Mouse (Mus musculus) MEL (cell line): ENCODE measurements around the gene Hmgb1. TPM values are rescaled to one million over a fixed set of nuclear protein-coding genes. Genes with fewer than 3 reads are reported as not detected.

Experiments
- DNase-seq: peaks from one replicate; pipeline ENCODE4 v3.0.0; 2011; ENCODE audit warnings: low read depth, low spot score
- H3K27ac ChIP-seq: 2 replicates; pipeline ENCODE4 v1.5.1; 2012; ENCODE audit warnings: low read depth, mild to moderate bottlenecking, control low read depth, low read length, moderate library complexity; ENCODE audit not compliant: control insufficient read depth
- H3K27me3 ChIP-seq, 2 experiments: fragments of 150-350 bp in 1 of 2; sonication (generic) in 1 of 2; 2 replicates each; pipeline ENCODE4 v1.6.1; 2012; ENCODE audit warnings: low read length in 2 of 2, mild to moderate bottlenecking in 2 of 2, improper control_type of control experiment in 1 of 2, moderate library complexity in 1 of 2; ENCODE audit not compliant: insufficient read depth in 2 of 2, control insufficient read depth in 1 of 2
- H3K36me3 ChIP-seq, 2 experiments: 2 replicates each; pipeline ENCODE4 v1.6.1; 2012 to 2014; ENCODE audit warnings: low read length in 2 of 2, improper control_type of control experiment in 1 of 2, inconsistent platforms in 1 of 2, mild to moderate bottlenecking in 1 of 2; ENCODE audit not compliant: insufficient read depth in 2 of 2, control insufficient read depth in 1 of 2
- H3K4me1 ChIP-seq, 2 experiments: fragments of 150-350 bp in 1 of 2; sonication (generic) in 1 of 2; 2 replicates each; pipeline ENCODE4 v1.6.1; 2012; ENCODE audit warnings: low read length in 2 of 2, improper control_type of control experiment in 1 of 2, mild to moderate bottlenecking in 1 of 2; ENCODE audit not compliant: insufficient read depth in 2 of 2, control insufficient read depth in 1 of 2
- H3K4me3 ChIP-seq, 2 experiments: fragments of 150-350 bp in 1 of 2; sonication (generic) in 1 of 2; 2 replicates each; pipeline ENCODE4 v1.5.1; 2012; ENCODE audit warnings: low read depth in 2 of 2, low read length in 2 of 2, mild to moderate bottlenecking in 2 of 2, moderate library complexity in 2 of 2, control low read depth in 1 of 2, improper control_type of control experiment in 1 of 2; ENCODE audit not compliant: control insufficient read depth in 1 of 2, insufficient read depth in 1 of 2
- H3K79me2 ChIP-seq: 2 replicates; pipeline ENCODE4 v1.6.1; 2012; ENCODE audit warnings: mild to moderate bottlenecking, low read length, moderate library complexity; ENCODE audit not compliant: control insufficient read depth, poor library complexity, insufficient read depth
- H3K9ac ChIP-seq: 2 replicates; pipeline ENCODE4 v1.6.1; 2012; ENCODE audit warnings: low read depth, mild to moderate bottlenecking, control low read depth, low read length, moderate library complexity; ENCODE audit not compliant: control insufficient read depth, poor library complexity, severe bottlenecking
- H3K9me3 ChIP-seq: fragments of 150-350 bp; sonication (generic); replicated peaks from 2 replicates; pipeline ENCODE4 v1.6.1; 2012; ENCODE audit warnings: mild to moderate bottlenecking, low read length, improper control_type of control experiment, moderate library complexity; ENCODE audit not compliant: insufficient read depth
- BHLHE40 ChIP-seq: IDR thresholded peaks from 2 replicates; pipeline ENCODE4 v1.6.1; 2012; ENCODE audit warnings: low read depth, mild to moderate bottlenecking, inconsistent platforms, low read length, improper control_type of control experiment, borderline replicate concordance
- CHD1 ChIP-seq: IDR thresholded peaks from 2 replicates; pipeline ENCODE4 v1.6.1; 2012; ENCODE audit warnings: low read depth, mild to moderate bottlenecking, inconsistent platforms, low read length, improper control_type of control experiment
- CTCF ChIP-seq, 3 experiments: IDR thresholded peaks in 2 of 3; conservative IDR thresholded peaks in 1 of 3; 2 replicates each; pipeline ENCODE4 v1.5.1; 2011 to 2012; ENCODE audit warnings: low read length in 3 of 3, low read depth in 2 of 3, mild to moderate bottlenecking in 2 of 3, improper control_type of control experiment in 1 of 3, inconsistent platforms in 1 of 3, mixed read lengths in 1 of 3, moderate library complexity in 1 of 3; ENCODE audit not compliant: control insufficient read depth in 1 of 3, insufficient read depth in 1 of 3, poor library complexity in 1 of 3, severe bottlenecking in 1 of 3
- E2F4 ChIP-seq: IDR thresholded peaks from 2 replicates; pipeline ENCODE4 v1.6.1; 2011; ENCODE audit warnings: low read depth, low read length, improper control_type of control experiment, borderline replicate concordance
- ELF1 ChIP-seq: IDR thresholded peaks from 2 replicates; pipeline ENCODE4 v1.6.1; 2014; ENCODE audit warnings: low read depth, mild to moderate bottlenecking, inconsistent platforms, low read length, improper control_type of control experiment, moderate library complexity
- EP300 ChIP-seq, 2 experiments: IDR thresholded peaks; 2 replicates each; pipeline ENCODE4 v1.6.1; 2011; ENCODE audit warnings: improper control_type of control experiment in 2 of 2, low read length in 2 of 2, low read depth in 1 of 2, mild to moderate bottlenecking in 1 of 2
- ETS1 ChIP-seq: IDR thresholded peaks from 2 replicates; pipeline ENCODE4 v1.6.1; 2012; ENCODE audit warnings: low read depth, mild to moderate bottlenecking, inconsistent platforms, low read length, improper control_type of control experiment, moderate library complexity
- GABPA ChIP-seq: IDR thresholded peaks from 2 replicates; pipeline ENCODE4 v1.6.1; 2012; ENCODE audit warnings: low read depth, mild to moderate bottlenecking, inconsistent platforms, low read length, improper control_type of control experiment, moderate library complexity
- GATA1 ChIP-seq: IDR thresholded peaks from 2 replicates; pipeline ENCODE4 v1.6.1; 2011; ENCODE audit warnings: low read depth, low read length, improper control_type of control experiment
- HCFC1 ChIP-seq: IDR thresholded peaks from 2 replicates; pipeline ENCODE4 v1.6.1; 2012; ENCODE audit warnings: low read depth, mild to moderate bottlenecking, inconsistent platforms, low read length, improper control_type of control experiment, moderate library complexity
- JUND ChIP-seq: IDR thresholded peaks from 2 replicates; pipeline ENCODE4 v1.6.1; 2011; ENCODE audit warnings: low read depth, mild to moderate bottlenecking, improper control_type of control experiment, low read length
- KAT2A ChIP-seq: conservative IDR thresholded peaks from 2 replicates; pipeline ENCODE4 v1.6.1; 2012; ENCODE audit warnings: low read depth, low read length, improper control_type of control experiment, inconsistent platforms
- MAFK ChIP-seq: IDR thresholded peaks from 2 replicates; pipeline ENCODE4 v1.6.1; 2011; ENCODE audit warnings: low read depth, mild to moderate bottlenecking, low read length, improper control_type of control experiment, borderline replicate concordance
- MAX ChIP-seq: IDR thresholded peaks from 2 replicates; pipeline ENCODE4 v1.6.1; 2011; ENCODE audit warnings: low read length, improper control_type of control experiment
- MAZ ChIP-seq: IDR thresholded peaks from 2 replicates; pipeline ENCODE4 v1.6.1; 2012; ENCODE audit warnings: low read depth, mild to moderate bottlenecking, inconsistent platforms, low read length, improper control_type of control experiment
- MXI1 ChIP-seq: IDR thresholded peaks from 2 replicates; pipeline ENCODE4 v1.6.1; 2011; ENCODE audit warnings: mild to moderate bottlenecking, low read depth, low read length, improper control_type of control experiment
- MYB ChIP-seq: IDR thresholded peaks from 2 replicates; pipeline ENCODE4 v1.6.1; 2011; ENCODE audit warnings: mild to moderate bottlenecking, low read depth, low read length, improper control_type of control experiment
- MYC ChIP-seq: IDR thresholded peaks from 2 replicates; pipeline ENCODE4 v1.6.1; 2011; ENCODE audit warnings: low read depth, mild to moderate bottlenecking, low read length, improper control_type of control experiment, moderate library complexity
- NELFE ChIP-seq: IDR thresholded peaks from 2 replicates; pipeline ENCODE4 v1.6.1; 2011; ENCODE audit warnings: low read depth, low read length, improper control_type of control experiment
- NRF1 ChIP-seq: IDR thresholded peaks from 2 replicates; pipeline ENCODE4 v1.6.1; 2014; ENCODE audit warnings: low read depth, mild to moderate bottlenecking, inconsistent platforms, low read length, improper control_type of control experiment, moderate library complexity; ENCODE audit not compliant: poor library complexity, insufficient read depth, severe bottlenecking
- POLR2A ChIP-seq, 2 experiments: IDR thresholded peaks; 2 replicates each; pipeline ENCODE4 v1.6.1; 2011 to 2012; ENCODE audit warnings: low read length in 2 of 2, mild to moderate bottlenecking in 2 of 2, control low read depth in 1 of 2, improper control_type of control experiment in 1 of 2, low read depth in 1 of 2, moderate library complexity in 1 of 2; ENCODE audit not compliant: control insufficient read depth in 1 of 2, insufficient read depth in 1 of 2, poor library complexity in 1 of 2
- POLR2AphosphoS2 ChIP-seq: IDR thresholded peaks from 2 replicates; pipeline ENCODE4 v1.6.1; 2011; ENCODE audit warnings: low read length, improper control_type of control experiment
- POLR2AphosphoS5 ChIP-seq: IDR thresholded peaks from 2 replicates; pipeline ENCODE4 v1.6.1; 2012; ENCODE audit warnings: low read depth, borderline replicate concordance, mild to moderate bottlenecking, inconsistent platforms, low read length, moderate library complexity, mixed read lengths
- RAD21 ChIP-seq: IDR thresholded peaks from 2 replicates; pipeline ENCODE4 v1.6.1; 2011; ENCODE audit warnings: mild to moderate bottlenecking, low read depth, low read length, improper control_type of control experiment
- RCOR1 ChIP-seq: IDR thresholded peaks from 2 replicates; pipeline ENCODE4 v1.6.1; 2012; ENCODE audit warnings: low read depth, mild to moderate bottlenecking, inconsistent platforms, low read length, improper control_type of control experiment
- SIN3A ChIP-seq: IDR thresholded peaks from 2 replicates; pipeline ENCODE4 v1.6.1; 2012; ENCODE audit warnings: low read length, improper control_type of control experiment, inconsistent platforms
- SMC3 ChIP-seq: IDR thresholded peaks from 2 replicates; pipeline ENCODE4 v1.6.1; 2011; ENCODE audit warnings: low read depth, low read length, improper control_type of control experiment
- TBP ChIP-seq: IDR thresholded peaks from 2 replicates; pipeline ENCODE4 v1.8.0; 2011; ENCODE audit warnings: low read depth, low read length, improper control_type of control experiment
- TCF12 ChIP-seq: IDR thresholded peaks from 2 replicates; pipeline ENCODE4 v1.6.1; 2014; ENCODE audit warnings: low read depth, mild to moderate bottlenecking, inconsistent platforms, low read length, improper control_type of control experiment, moderate library complexity
- UBTF ChIP-seq: IDR thresholded peaks from 2 replicates; pipeline ENCODE4 v1.6.1; 2012; ENCODE audit warnings: low read depth, mild to moderate bottlenecking, inconsistent platforms, low read length, improper control_type of control experiment, moderate library complexity, borderline replicate concordance; ENCODE audit not compliant: insufficient read depth
- USF1 ChIP-seq: IDR thresholded peaks from 2 replicates; pipeline ENCODE4 v1.6.1; 2014; ENCODE audit warnings: low read depth, mild to moderate bottlenecking, inconsistent platforms, low read length, improper control_type of control experiment, moderate library complexity
- USF2 ChIP-seq, 2 experiments: IDR thresholded peaks; 2 replicates each; pipeline ENCODE4 v1.6.1; 2011 to 2012; ENCODE audit warnings: improper control_type of control experiment in 2 of 2, low read length in 2 of 2, borderline replicate concordance in 1 of 2, inconsistent platforms in 1 of 2, low read depth in 1 of 2, mild to moderate bottlenecking in 1 of 2; ENCODE audit not compliant: insufficient read depth in 1 of 2
- ZC3H11A ChIP-seq: IDR thresholded peaks from 2 replicates; pipeline ENCODE4 v1.6.1; 2012; ENCODE audit warnings: low read depth, mild to moderate bottlenecking, inconsistent platforms, low read length, improper control_type of control experiment
- ZKSCAN1 ChIP-seq: IDR thresholded peaks from 2 replicates; pipeline ENCODE4 v1.6.1; 2012; ENCODE audit warnings: low read depth, mild to moderate bottlenecking, inconsistent platforms, low read length, improper control_type of control experiment, moderate library complexity
- ZMIZ1 ChIP-seq: IDR thresholded peaks from 2 replicates; pipeline ENCODE4 v1.6.1; 2012; ENCODE audit warnings: low read depth, mild to moderate bottlenecking, inconsistent platforms, low read length, improper control_type of control experiment, moderate library complexity
- ZNF384 ChIP-seq: IDR thresholded peaks from 2 replicates; pipeline ENCODE4 v1.6.1; 2012; ENCODE audit warnings: low read depth, mild to moderate bottlenecking, inconsistent platforms, low read length, improper control_type of control experiment
- polyA plus RNA-seq, 2 experiments: library from polyadenylated mRNA; stranded (reverse) in 1 of 2; unstranded in 1 of 2; fragments of >175 nt in 1 of 2; fragments of >200 nt in 1 of 2; gene quantifications; 2 replicates each; pipeline versions ENCODE4 v1.2.1 to v1.2.4; 2012; ENCODE audit warnings: low replicate concordance in 2 of 2, low read depth in 1 of 2; ENCODE audit not compliant: insufficient read length in 2 of 2, insufficient read depth in 1 of 2, missing spikeins in 1 of 2
- total RNA-seq: library from RNA; depleted of rRNA; stranded (reverse); fragments of 300-350 nt; gene quantifications from 2 replicates; pipeline ENCODE4 v1.2.3, GENCODE M21; 2012

Hmgb1 gene
- total and polyA plus RNA-seq, 3 experiments: 600 to 678 TPM; not detected in 1

DNA sequence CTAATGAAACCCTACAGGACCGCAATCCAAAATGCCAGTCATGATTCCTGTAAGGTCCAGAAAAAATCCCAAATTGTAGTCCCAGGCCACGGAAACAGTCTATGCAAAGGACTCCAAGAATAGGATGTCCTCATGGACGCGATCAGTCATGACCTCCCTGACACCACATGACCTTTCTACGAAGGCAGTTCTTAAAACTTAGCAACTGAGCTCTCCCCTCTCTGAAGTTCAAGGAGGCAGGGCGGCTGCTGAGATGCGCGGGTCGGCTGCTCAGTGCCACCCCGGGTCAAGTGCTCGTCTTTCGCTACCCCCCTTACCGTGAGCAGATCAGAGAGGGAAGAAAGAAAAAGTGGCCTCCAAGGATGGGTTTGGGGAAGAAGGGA, 577 bp downstream of the Hmgb1 start:
- Histone ChIP-seq H3K9me3 (no peaks in the 10 kb centered on the region), H3K79me2 (peaks cover 38% of the 10 kb centered on the region), H3K9ac (peak overlapping the region; percentile 89), H3K36me3 (peaks cover 20 to 50% of the 10 kb centered on the region in 2 experiments), H3K4me3 (peak overlapping the region; percentile 65 to 80), H3K4me1 (peaks cover 16 to 23% of the 10 kb centered on the region in 2 experiments), H3K27ac (peak overlapping the region; percentile 94), H3K27me3 (no peaks in the 10 kb centered on the region)
- no peak for DNase-seq
- no peak for TF ChIP-seq CTCF (IDR thresholded peaks at IDR 0.05 in 2 of 3, conservative IDR thresholded peaks at IDR 0.05 in 1 of 3; ENCODE audit: control insufficient read depth in 1 of 3, insufficient read depth in 1 of 3, low read depth in 2 of 3, low read length in 3 of 3, poor library complexity in 1 of 3, severe bottlenecking in 1 of 3)
- TF ChIP-seq MYC: peak; percentile 75
- 0 out of 4 replicates have a peak, but pooled peaks of 1 of the 2 experiments have one; percentile 23 for TF ChIP-seq USF2 (IDR thresholded peaks at IDR 0.05; ENCODE audit: borderline replicate concordance in 1 of 2, insufficient read depth in 1 of 2, low read depth in 1 of 2, low read length in 2 of 2)
- TF ChIP-seq BHLHE40: no peak
- no peak; a peak in 1 of 4 replicates for TF ChIP-seq POLR2A (IDR thresholded peaks at IDR 0.05; ENCODE audit: control insufficient read depth in 1 of 2, insufficient read depth in 1 of 2, low read depth in 1 of 2, low read length in 2 of 2, poor library complexity in 1 of 2)
- TF ChIP-seq ZMIZ1: no peak
- TF ChIP-seq MAFK: 0 out of 2 replicates have a peak, but pooled peaks have one; percentile 12
- no peak for TF ChIP-seq TBP
- 0 out of 2 replicates have a peak, but pooled peaks have one; percentile 24 for TF ChIP-seq ELF1
- TF ChIP-seq NRF1: no peak
- no peak for TF ChIP-seq MAZ
- TF ChIP-seq POLR2AphosphoS5: peak; percentile 73; the same call in 1 of the 2 replicates
- TF ChIP-seq USF1: peak; percentile 75
- no peak; the same call in 1 of the 2 replicates for TF ChIP-seq MYB
- TF ChIP-seq E2F4: 0 out of 2 replicates have a peak, but pooled peaks have one; percentile 71
- no peak for TF ChIP-seq ZKSCAN1
- TF ChIP-seq NELFE: no peak
- TF ChIP-seq POLR2AphosphoS2: no peak
- peak; percentile 44; the same call in 1 of the 2 replicates for TF ChIP-seq KAT2A
- TF ChIP-seq GABPA: no peak
- TF ChIP-seq TCF12: no peak; the same call in 1 of the 2 replicates
- no peak; the same call in none of the 2 replicates for TF ChIP-seq CHD1
- 0 out of 2 replicates have a peak, but pooled peaks have one; percentile 19 for TF ChIP-seq ETS1
- TF ChIP-seq EP300 (IDR thresholded peaks at IDR 0.05; ENCODE audit: low read depth in 1 of 2, low read length in 2 of 2): peak; percentile 40 to 44; a peak in 3 of 4 replicates
- peak; percentile 68; the same call in 1 of the 2 replicates for TF ChIP-seq MXI1
- TF ChIP-seq SMC3: peak; percentile 15; the same call in 1 of the 2 replicates
- TF ChIP-seq SIN3A: peak; percentile 75
- TF ChIP-seq RAD21: no peak
- TF ChIP-seq JUND: no peak; the same call in 1 of the 2 replicates
- TF ChIP-seq ZC3H11A: no peak
- peak; percentile 49; the same call in 1 of the 2 replicates for TF ChIP-seq RCOR1
- peak; percentile 57; the same call in 1 of the 2 replicates for TF ChIP-seq MAX
- TF ChIP-seq GATA1: no peak
- no peak for TF ChIP-seq HCFC1
- peak; percentile 71; the same call in 1 of the 2 replicates for TF ChIP-seq UBTF
- no peak; the same call in 1 of the 2 replicates for TF ChIP-seq ZNF384
